Mouse (Mus musculus) left cerebral cortex, adult 2 months (tissue): Measurements from ENCODE around the gene 1110032F04Rik. TPM values are rescaled to one million over a fixed set of nuclear protein-coding genes. Genes with fewer than 3 reads are reported as not detected.
A peak's percentile ranks its signal among the peaks of the same experiment; 100 is the strongest.

Experiments used
- DNase-seq, 2 experiments: peaks; one replicate each; pipeline ENCODE4 v3.0.0; 2021 to 2022; ENCODE audit warnings: low spot score in 2 of 2, mixed read lengths in 1 of 2; ENCODE audit errors: extremely low spot score in 1 of 2
- H3K27ac ChIP-seq: fragments of 200-600 bp; 2 replicates; pipeline ENCODE4 v1.8.1; 2022
- H3K4me3 ChIP-seq: fragments of 200-600 bp; 2 replicates; pipeline ENCODE4 v1.8.1; 2022
- CTCF ChIP-seq: fragments of 200-600 bp; IDR thresholded peaks from 2 replicates; pipeline ENCODE4 v1.8.1; 2022; ENCODE audit warnings: antibody characterized with exemption, mild to moderate bottlenecking, moderate library complexity
- intact Hi-C: fragments of 180-260 bp; cut with DNase I; formaldehyde crosslinking; loops from one replicate; pipeline ENCODE4 v1.15.1; 2025
- long read RNA-seq, 2 experiments: library from polyadenylated mRNA; stranded (forward); transcript quantifications; one replicate each; pipeline ENCODE4 v2.0.0; 2021; ENCODE audit warnings: borderline mapping rate in 2 of 2
- total RNA-seq, 2 experiments: library from RNA; stranded (reverse); gene quantifications; 2 replicates each; pipeline ENCODE4 v1.2.3; 2021

Gene 1110032F04Rik
- 10 to 100 TPM; 14.3 to 17.8 TPM for total RNA-seq
- long read RNA-seq, experiment 1, transcript 1110032F04Rik-201 (1 exons, 2,578 nt): major isoform, 49 of 49 reads
- long read RNA-seq, experiment 1, partial matches to known transcripts: 0 of 49 reads
- long read RNA-seq, experiment 1, other reads (novel, unspliced or antisense): 0 of 49 reads
- long read RNA-seq, experiment 2, transcript 1110032F04Rik-201 (1 exons, 2,578 nt): major isoform, 19 of 20 reads
- long read RNA-seq, experiment 2, partial matches to known transcripts: 0 of 20 reads
- long read RNA-seq, experiment 2, other reads (novel, unspliced or antisense): 1 of 20 reads

DNA sequence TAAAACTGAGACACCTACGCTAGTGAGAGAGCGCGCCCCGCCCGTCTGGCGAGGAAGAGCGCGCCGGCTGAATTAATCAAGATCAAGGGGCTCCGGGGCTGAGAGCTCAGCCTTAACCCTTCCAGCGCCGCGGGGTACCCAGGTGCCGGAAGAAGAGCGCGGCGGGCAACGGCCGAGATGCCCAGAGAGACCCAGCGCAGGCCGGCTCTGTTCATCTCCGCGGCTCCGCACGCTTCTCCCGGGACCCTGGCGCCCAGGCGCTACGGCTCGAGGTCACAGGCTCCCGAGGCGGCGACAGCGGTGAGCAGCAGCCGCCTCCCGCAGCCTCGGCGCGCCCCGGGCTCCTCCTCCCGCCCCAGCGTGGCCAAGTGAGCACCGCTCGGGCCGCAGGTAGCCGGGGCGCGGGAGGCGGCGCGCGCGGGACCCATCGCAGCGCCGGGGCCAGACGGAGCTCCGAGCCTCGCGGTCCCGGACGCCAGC, at the start of gene 1110032F04Rik:
1110032F04Rik (plus strand) TSS at position 376 of the 480 bp plus-strand sequence.
- peak; percentile 54 to 55 for DNase-seq
- peak within 1 kb of the TSS; percentile 83 for H3K27ac ChIP-seq
- TF ChIP-seq CTCF: no peak
- peak within 1 kb of the TSS; percentile 71 for H3K4me3 ChIP-seq
- intact Hi-C loops: loop anchor here (1.0 kb wide), 1 partner anchor 110 kb away; no protein-coding TSS in a partner anchor

- intact Hi-C loops: no loop called here
- no peak overlapping the region for H3K4me3 ChIP-seq
- TF ChIP-seq CTCF: no peak
- DNase-seq: no peak
- H3K27ac ChIP-seq: no peak overlapping the region
Observed at GRCm38 (mm10) chr3:68821406-68821805, 48.0 kb upstream of the 1110032F04Rik start.

DNA sequence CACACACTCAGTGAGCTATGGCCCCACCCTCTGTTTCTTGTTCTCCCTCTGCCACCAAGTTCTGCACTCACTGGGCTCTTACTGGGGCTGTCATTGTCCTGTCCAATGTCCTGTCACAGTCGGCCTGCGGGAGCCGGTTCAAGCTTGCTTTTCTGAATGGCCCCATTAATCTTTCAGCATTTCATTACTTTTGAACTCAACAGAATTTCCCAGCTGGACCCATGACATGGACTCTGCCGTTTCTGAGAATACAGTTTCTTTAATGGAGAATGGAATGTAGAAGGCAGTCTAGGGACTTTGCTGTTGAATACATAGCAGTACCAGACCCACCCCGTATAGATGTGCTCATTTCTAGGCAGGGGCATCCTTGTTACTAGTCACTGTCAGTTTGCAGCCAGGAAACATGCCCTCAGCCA, 47.5 kb upstream of the 1110032F04Rik start:
- intact Hi-C loops: no loop called here
- no peak for TF ChIP-seq CTCF
- Histone ChIP-seq H3K4me3 (no peak overlapping the region), H3K27ac (no peak overlapping the region)
- no peak for DNase-seq

DNA sequence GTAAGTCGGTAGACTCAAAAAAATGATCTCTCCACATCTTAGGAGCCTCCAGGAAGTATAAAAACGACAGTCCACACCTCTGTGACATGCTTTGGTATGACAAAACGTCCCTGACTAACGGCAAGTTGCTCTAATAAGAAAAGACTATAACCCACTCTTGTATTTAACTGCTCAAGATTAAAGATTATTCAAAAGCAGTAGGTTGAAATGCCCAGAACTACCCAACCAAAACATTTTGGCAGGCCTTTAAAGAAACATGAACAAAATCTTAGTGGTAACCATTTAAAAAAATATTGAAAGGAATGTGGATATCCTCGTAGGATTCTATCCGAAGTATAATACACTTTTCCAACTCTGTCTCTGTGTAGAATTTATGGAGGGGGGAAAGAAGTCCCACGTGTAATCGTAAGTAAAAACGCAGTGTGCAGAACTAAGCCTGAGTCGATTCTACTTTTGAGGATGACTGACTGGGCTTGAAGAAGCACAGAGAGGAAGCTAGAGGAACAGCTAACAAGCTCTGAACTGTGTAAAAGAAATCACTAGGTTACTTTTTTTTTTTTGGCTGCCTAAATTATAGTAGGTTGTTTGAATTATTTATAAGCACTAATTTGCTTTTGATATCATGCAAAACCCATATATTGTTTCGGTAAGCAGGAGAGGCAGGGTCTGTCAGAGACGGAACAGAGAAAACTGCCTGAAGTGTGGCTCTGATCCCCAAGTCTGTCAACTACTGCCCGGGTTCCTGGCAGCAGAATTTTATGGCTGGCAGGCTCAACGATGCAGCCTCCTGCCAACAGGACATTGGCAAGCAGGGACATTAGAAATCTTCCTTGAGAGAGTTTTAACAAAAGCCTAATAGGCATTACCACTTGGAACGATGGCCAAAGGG, 45.3 kb upstream of the 1110032F04Rik start:
- intact Hi-C loops: no loop called here
- no peak for TF ChIP-seq CTCF
- no peak for DNase-seq
- Histone ChIP-seq H3K27ac (no peak overlapping the region), H3K4me3 (no peak overlapping the region)

DNA sequence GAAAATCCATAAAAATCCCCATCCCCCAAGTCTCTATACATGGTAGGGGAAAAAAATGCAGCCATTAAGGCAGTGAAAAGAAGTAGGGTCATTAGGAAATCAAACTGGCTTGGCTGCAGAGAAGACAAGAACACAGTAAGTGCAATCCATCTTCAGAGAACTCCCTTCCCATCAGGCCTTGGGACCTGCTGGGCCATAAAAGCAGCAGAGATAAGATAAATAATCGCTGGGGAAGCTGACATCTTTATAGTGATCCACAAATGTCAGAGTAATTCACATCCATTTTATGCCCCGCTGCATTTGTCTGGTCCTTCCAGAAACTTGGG, 44.7 kb upstream of the 1110032F04Rik start:
- Histone ChIP-seq H3K4me3 (no peak overlapping the region), H3K27ac (no peak overlapping the region)
- no peak for TF ChIP-seq CTCF
- intact Hi-C loops: no loop called here
- DNase-seq: no peak

DNA sequence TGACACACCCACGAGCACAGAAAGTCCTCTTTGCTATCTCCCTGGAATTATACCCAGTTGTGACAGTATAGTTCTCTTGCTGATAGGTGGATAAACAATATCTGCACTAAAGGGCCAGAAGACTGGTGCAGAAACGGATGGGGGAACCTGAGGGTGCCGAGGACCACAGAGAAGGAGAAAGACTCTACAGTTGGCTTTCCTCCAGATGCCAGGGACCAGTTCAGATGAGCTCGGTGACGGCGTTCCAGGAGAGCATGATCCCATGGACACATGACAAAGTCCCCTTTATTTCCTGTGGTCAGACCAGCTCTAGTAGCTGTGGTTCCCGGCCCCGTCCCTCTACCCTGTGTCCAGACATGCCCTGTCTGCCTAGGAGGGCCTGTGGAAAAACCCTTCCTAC, 44.2 kb upstream of the 1110032F04Rik start:
- no peak overlapping the region for H3K27ac ChIP-seq
- no peak for DNase-seq
- no peak overlapping the region for H3K4me3 ChIP-seq
- TF ChIP-seq CTCF: no peak
- intact Hi-C loops: no loop called here

DNA sequence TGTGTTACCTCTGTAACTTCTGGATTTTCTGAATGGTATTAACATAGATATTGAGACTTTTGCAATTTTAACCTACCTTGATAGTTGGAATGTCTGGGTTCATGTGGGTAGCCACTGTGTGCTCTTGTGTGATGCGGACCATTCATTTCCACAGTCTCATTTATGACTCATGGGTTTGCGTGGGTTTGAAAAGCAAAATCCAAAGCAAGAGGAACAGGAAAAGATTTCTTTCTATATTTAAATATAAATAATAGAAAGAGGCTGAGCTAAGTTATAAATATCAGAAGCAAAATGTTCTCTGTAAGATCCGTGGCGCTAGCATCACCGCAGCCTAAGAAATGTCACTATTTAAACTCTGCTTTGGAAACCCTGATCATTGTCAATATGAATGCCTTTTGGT, 41.7 kb upstream of the 1110032F04Rik start:
- no peak for TF ChIP-seq CTCF
- DNase-seq: no peak
- Histone ChIP-seq H3K4me3 (no peak overlapping the region), H3K27ac (no peak overlapping the region)
- intact Hi-C loops: no loop called here

- Histone ChIP-seq H3K27ac (no peak overlapping the region), H3K4me3 (no peak overlapping the region)
- intact Hi-C loops: no loop called here
- DNase-seq: no peak
- TF ChIP-seq CTCF: no peak
Observed at GRCm38 (mm10) chr3:68829944-68830343, 39.4 kb upstream of the 1110032F04Rik start.

- Histone ChIP-seq H3K27ac (no peak overlapping the region), H3K4me3 (no peak overlapping the region)
- no peak for DNase-seq
- intact Hi-C loops: no loop called here
- TF ChIP-seq CTCF: no peak
Observed at GRCm38 (mm10) chr3:68836857-68837499, 32.4 kb upstream of the 1110032F04Rik start.

GRCm38 (mm10) chr3:68840206-68840605, 29.2 kb upstream of the 1110032F04Rik start:
- intact Hi-C loops: no loop called here
- H3K27ac ChIP-seq: no peak overlapping the region
- DNase-seq: no peak
- no peak overlapping the region for H3K4me3 ChIP-seq
- TF ChIP-seq CTCF: no peak

DNA sequence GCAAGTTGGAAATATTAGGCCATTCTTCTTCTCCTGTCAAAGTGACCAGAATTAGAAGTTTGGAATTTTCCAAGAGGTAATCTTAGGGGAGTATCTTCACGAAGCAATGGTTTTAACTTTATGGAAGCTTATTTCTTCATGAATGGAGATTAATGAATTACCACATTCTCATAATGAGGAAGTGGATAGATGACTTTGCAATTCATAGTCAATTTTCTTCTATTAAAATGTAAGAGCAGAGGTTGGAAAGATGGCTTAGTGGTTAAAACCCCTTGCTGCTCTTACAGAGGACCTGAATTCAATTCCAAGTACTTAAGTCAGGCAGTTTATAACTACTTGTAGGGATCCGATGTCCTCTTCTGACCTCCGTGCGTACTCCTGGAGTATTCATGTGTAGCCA, 25.4 kb upstream of the 1110032F04Rik start:
- TF ChIP-seq CTCF: no peak
- intact Hi-C loops: no loop called here
- DNase-seq: no peak
- H3K27ac ChIP-seq: no peak overlapping the region
- H3K4me3 ChIP-seq: no peak overlapping the region

- no peak for DNase-seq
- no peak for TF ChIP-seq CTCF
- no peak overlapping the region for H3K4me3 ChIP-seq
- intact Hi-C loops: no loop called here
- no peak overlapping the region for H3K27ac ChIP-seq
Observed at GRCm38 (mm10) chr3:68848323-68848722, 21.1 kb upstream of the 1110032F04Rik start.
